Mouse (Mus musculus): ENCODE measurements around the gene Epb41l4b.

- TF ChIP-seq CTCF (IDR thresholded peaks at IDR 0.05; ENCODE audit: control insufficient read depth, insufficient read depth, insufficient replicate concordance, low read depth, low read length) (no peak), POLR2A (IDR thresholded peaks at IDR 0.05; ENCODE audit: control insufficient read depth, low read depth, low read length) (no peak)
These were observed 69.4 kb downstream of the Epb41l4b start for GRCm38 (mm10) chr4:57073843-57074242.

Data from testis, adult 2 months (tissue).